Mouse (Mus musculus) hindbrain, embryonic 11.5 days (tissue): ENCODE measurements around the gene Btbd9. TPM values are rescaled to one million over a fixed set of nuclear protein-coding genes. Genes with fewer than 3 reads are reported as not detected.

Experiments
- ATAC-seq: fragments of 200-750 bp; cut with Nextera tagmentation; 2 replicates; pipeline ENCODE4 v1.8.0; 2017; ENCODE audit warnings: mild to moderate bottlenecking, moderate TSS enrichment, moderate library complexity; ENCODE audit not compliant: low FRiP score
- DNase-seq: peaks from one replicate; pipeline ENCODE4 v3.0.0-alpha.2; 2015; ENCODE audit warnings: low spot score
- H3K27ac ChIP-seq: fragments of 300-500 bp; sonication (generic); 2 replicates; pipeline ENCODE4 v1.5.1; 2014; ENCODE audit warnings: mild to moderate bottlenecking, low read depth, low read length
- H3K27me3 ChIP-seq: fragments of 300-500 bp; sonication (generic); 2 replicates; pipeline ENCODE4 v1.6.1; 2014; ENCODE audit warnings: mild to moderate bottlenecking, low read length, moderate library complexity, mixed read lengths; ENCODE audit not compliant: control insufficient read depth, insufficient read depth
- H3K36me3 ChIP-seq: fragments of 300-500 bp; sonication (generic); 2 replicates; pipeline ENCODE4 v1.6.1; 2014; ENCODE audit warnings: mild to moderate bottlenecking, low read length, moderate library complexity, mixed read lengths; ENCODE audit not compliant: control insufficient read depth, insufficient read depth
- H3K4me1 ChIP-seq: fragments of 300-500 bp; sonication (generic); replicated peaks from 2 replicates; pipeline ENCODE4 v1.6.1; 2014; ENCODE audit warnings: low read length, mixed read lengths; ENCODE audit not compliant: control insufficient read depth, insufficient read depth
- H3K4me2 ChIP-seq: fragments of 300-500 bp; sonication (generic); replicated peaks from 2 replicates; pipeline ENCODE4 v1.6.1; 2014; ENCODE audit warnings: mild to moderate bottlenecking, low read depth, low read length
- H3K4me3 ChIP-seq: fragments of 300-500 bp; sonication (generic); 2 replicates; pipeline ENCODE4 v1.5.1; 2014; ENCODE audit warnings: low read depth, low read length
- H3K9ac ChIP-seq: fragments of 300-500 bp; sonication (generic); 2 replicates; pipeline ENCODE4 v1.6.1; 2014; ENCODE audit warnings: low read depth, low read length
- H3K9me3 ChIP-seq: fragments of 300-500 bp; sonication (generic); 2 replicates; pipeline ENCODE4 v1.6.1; 2016; ENCODE audit warnings: low read length; ENCODE audit not compliant: control insufficient read depth
- WGBS: fragments of 180-500 bp; shearing (Covaris S2); extraction: QIAGEN DNeasy Blood & Tissue Kit; methylation state at CpG from one replicate; pipeline ENCODE4 v1.1.7; 2014; 5-methylcytosine and 5-hydroxymethylcytosine counted together
- polyA plus RNA-seq: library from polyadenylated mRNA; unstranded; fragments of >200 nt; fragmentation: Nextera tagmentation; extraction: Ambion mirVana; gene quantifications from 2 replicates; pipeline ENCODE4 v1.2.1, GENCODE M21; 2014

Gene Btbd9
- polyA plus RNA-seq, 1 experiment from 2014 or later: 63.0 TPM

GRCm38 (mm10) chr17:30590417-30591198 lies 14.3 kb upstream of the Btbd9 start:
- H3K9ac ChIP-seq: no peak overlapping the region
- no peak overlapping the region for H3K4me2 ChIP-seq
- WGBS: 48% methylated on average over 17 of the region's 17 CpGs
- no peak overlapping the region for H3K4me3 ChIP-seq
- no peak for ATAC-seq
- no peaks in the 10 kb centered on the region for H3K36me3 ChIP-seq
- H3K9me3 ChIP-seq: no peaks in the 10 kb centered on the region
- no peaks in the 10 kb centered on the region for H3K27me3 ChIP-seq
- H3K27ac ChIP-seq: no peak overlapping the region
- DNase-seq: peak; percentile 72
- no peaks in the 10 kb centered on the region; the same call in 1 of the 2 replicates for H3K4me1 ChIP-seq

- 85% methylated on average over 2 of the region's 2 CpGs for WGBS
- DNase-seq (no peak), ATAC-seq (no peak)
- no peak overlapping the region for H3K27ac ChIP-seq
- H3K9ac ChIP-seq: no peak overlapping the region
- H3K9me3 ChIP-seq: no peaks in the 10 kb centered on the region
- no peak overlapping the region for H3K4me3 ChIP-seq
- H3K4me1 ChIP-seq: no peaks in the 10 kb centered on the region
- H3K36me3 ChIP-seq: no peaks in the 10 kb centered on the region
- no peaks in the 10 kb centered on the region for H3K27me3 ChIP-seq
- H3K4me2 ChIP-seq: no peak overlapping the region
These were observed 7.1 kb upstream of the Btbd9 start for GRCm38 (mm10) chr17:30583258-30584001.

- Histone ChIP-seq H3K9me3 (no peaks in the 10 kb centered on the region), H3K36me3 (no peaks in the 10 kb centered on the region), H3K27me3 (no peaks in the 10 kb centered on the region), H3K4me2 (no peak overlapping the region), H3K27ac (no peak overlapping the region), H3K4me1 (no peaks in the 10 kb centered on the region), H3K9ac (no peak overlapping the region), H3K4me3 (no peak overlapping the region)
- ATAC-seq (no peak), DNase-seq (no peak)
- WGBS: 83% methylated on average over 3 of the region's 3 CpGs
These were observed 6.0 kb upstream of the Btbd9 start for GRCm38 (mm10) chr17:30582313-30582712.

- Histone ChIP-seq H3K9ac (no peak overlapping the region), H3K9me3 (no peaks in the 10 kb centered on the region), H3K4me3 (no peak overlapping the region), H3K4me1 (no peaks in the 10 kb centered on the region), H3K4me2 (no peak overlapping the region), H3K27ac (no peak overlapping the region), H3K36me3 (no peaks in the 10 kb centered on the region), H3K27me3 (no peaks in the 10 kb centered on the region)
- ATAC-seq: no peak
- no peak for DNase-seq
- 92% methylated on average over 6 of the region's 6 CpGs for WGBS
These were observed 4.9 kb upstream of the Btbd9 start for GRCm38 (mm10) chr17:30581201-30581600.

GRCm38 (mm10) chr17:30580781-30581180 lies 4.5 kb upstream of the Btbd9 start:
- no peaks in the 10 kb centered on the region for H3K4me1 ChIP-seq
- no peaks in the 10 kb centered on the region for H3K9me3 ChIP-seq
- H3K9ac ChIP-seq: no peak overlapping the region
- H3K4me3 ChIP-seq: no peak overlapping the region
- H3K27ac ChIP-seq: no peak overlapping the region
- 70% methylated on average over 1 of the region's 1 CpGs for WGBS
- DNase-seq (no peak), ATAC-seq (no peak)
- no peaks in the 10 kb centered on the region for H3K27me3 ChIP-seq
- H3K36me3 ChIP-seq: no peaks in the 10 kb centered on the region
- no peak overlapping the region for H3K4me2 ChIP-seq

- peak overlapping the region; percentile 60 for H3K4me2 ChIP-seq
- 65% methylated on average over 12 of the region's 12 CpGs for WGBS
- ATAC-seq: no peak
- peak overlapping the region; percentile 71 for H3K4me3 ChIP-seq
- H3K4me1 ChIP-seq: peaks cover 5% of the 10 kb centered on the region; the same call in 1 of the 2 replicates
- H3K36me3 ChIP-seq: no peaks in the 10 kb centered on the region
- no peak for DNase-seq
- H3K27ac ChIP-seq: no peak overlapping the region
- no peaks in the 10 kb centered on the region for H3K27me3 ChIP-seq
- peak overlapping the region; percentile 67 for H3K9ac ChIP-seq
- H3K9me3 ChIP-seq: no peaks in the 10 kb centered on the region
These were observed 658 bp upstream of the Btbd9 start for GRCm38 (mm10) chr17:30576946-30577345.

- Histone ChIP-seq H3K4me1 (peaks cover 5% of the 10 kb centered on the region; the same call in 1 of the 2 replicates), H3K27me3 (no peaks in the 10 kb centered on the region), H3K27ac (peak overlapping the region; percentile 80), H3K4me2 (peak overlapping the region; percentile 60), H3K36me3 (no peaks in the 10 kb centered on the region), H3K9me3 (no peaks in the 10 kb centered on the region), H3K9ac (peak overlapping the region; percentile 67), H3K4me3 (peak overlapping the region; percentile 71)
- ATAC-seq: peak; percentile 39; the same call in 1 of the 2 replicates
- WGBS: 9% methylated on average over 35 of the region's 35 CpGs
- peak; percentile 57 for DNase-seq
These were observed 975 bp downstream of the Btbd9 start for GRCm38 (mm10) chr17:30575121-30575904.

GRCm38 (mm10) chr17:30574783-30575075 lies 1.6 kb downstream of the Btbd9 start:
- Histone ChIP-seq H3K27ac (no peak overlapping the region), H3K27me3 (no peaks in the 10 kb centered on the region), H3K9ac (no peak overlapping the region), H3K36me3 (no peaks in the 10 kb centered on the region), H3K4me2 (no peak overlapping the region), H3K4me3 (no peak overlapping the region), H3K9me3 (no peaks in the 10 kb centered on the region), H3K4me1 (peaks cover 5% of the 10 kb centered on the region; the same call in 1 of the 2 replicates)
- DNase-seq (no peak), ATAC-seq (no peak)
- WGBS: 80% methylated on average over 8 of the region's 8 CpGs
